Mouse (Mus musculus) hindbrain, postnatal 0 days (tissue): Measurements from ENCODE around the gene Prss12. TPM values are rescaled to one million over a fixed set of nuclear protein-coding genes. Genes with fewer than 3 reads are reported as not detected.
"Not testable (repeated sequence)": the region's sequence is repeated elsewhere in the genome, so short reads cannot be mapped to it uniquely, and the experiment has no call there.

Source experiments
- ATAC-seq: fragments of 200-750 bp; cut with Nextera tagmentation; 2 replicates; pipeline ENCODE4 v1.8.0; 2017; ENCODE audit warnings: mild to moderate bottlenecking, moderate TSS enrichment, moderate library complexity
- DNase-seq: peaks from one replicate; pipeline ENCODE4 v3.0.0-alpha.2; 2015; ENCODE audit warnings: low spot score
- H3K27ac ChIP-seq: fragments of 300-500 bp; sonication (generic); 2 replicates; pipeline ENCODE4 v1.5.1; 2014; ENCODE audit warnings: mild to moderate bottlenecking
- H3K27me3 ChIP-seq: fragments of 300-500 bp; sonication (generic); 2 replicates; pipeline ENCODE4 v1.6.1; 2014; ENCODE audit warnings: low read length, mixed read lengths; ENCODE audit not compliant: insufficient read depth
- H3K36me3 ChIP-seq: fragments of 300-500 bp; sonication (generic); 2 replicates; pipeline ENCODE4 v1.6.1; 2014; ENCODE audit warnings: low read length, mixed read lengths; ENCODE audit not compliant: insufficient read depth
- H3K4me1 ChIP-seq: fragments of 300-500 bp; sonication (generic); 2 replicates; pipeline ENCODE4 v1.6.1; 2014; ENCODE audit warnings: antibody characterized with exemption, low read length, mixed read lengths; ENCODE audit not compliant: insufficient read depth
- H3K4me2 ChIP-seq: fragments of 300-500 bp; sonication (generic); 2 replicates; pipeline ENCODE4 v1.6.1; 2014; ENCODE audit warnings: low read depth, mild to moderate bottlenecking, low read length, moderate library complexity, mixed read lengths
- H3K4me3 ChIP-seq: fragments of 300-500 bp; sonication (generic); 2 replicates; pipeline ENCODE4 v1.5.1; 2014; ENCODE audit warnings: low read length
- H3K9ac ChIP-seq: fragments of 300-500 bp; sonication (generic); replicated peaks from 2 replicates; pipeline ENCODE4 v1.6.1; 2014; ENCODE audit warnings: mild to moderate bottlenecking, low read length, moderate library complexity, mixed read lengths
- H3K9me3 ChIP-seq: fragments of 300-500 bp; sonication (generic); 2 replicates; pipeline ENCODE4 v1.6.1; 2016; ENCODE audit warnings: low read length, mixed read lengths
- CTCF ChIP-seq: IDR thresholded peaks from 2 replicates; pipeline ENCODE4 v1.5.1; 2016; ENCODE audit warnings: antibody characterized with exemption, control low read depth, low read depth
- WGBS: fragments of 180-500 bp; shearing (Covaris S2); extraction: QIAGEN DNeasy Blood & Tissue Kit; methylation state at CpG from one replicate; pipeline ENCODE4 v1.1.7; 2014; 5-methylcytosine and 5-hydroxymethylcytosine counted together
- polyA plus RNA-seq: library from polyadenylated mRNA; unstranded; fragments of >200 nt; fragmentation: Nextera tagmentation; extraction: Ambion mirVana; gene quantifications from 2 replicates; pipeline ENCODE4 v1.2.1, GENCODE M21; 2015
- total RNA-seq: library from RNA; depleted of rRNA; stranded (reverse); fragments of >200 nt; gene quantifications from 2 replicates; pipeline ENCODE4 v1.2.3, GENCODE M21; 2014

Prss12 gene
- total and polyA plus RNA-seq, 2 experiments from 2014 or later: 14.7 to 16.8 TPM

- Histone ChIP-seq H3K4me3 (no peak overlapping the region), H3K9ac (no peak overlapping the region), H3K27ac (no peak overlapping the region), H3K36me3 (no peaks in the 10 kb centered on the region), H3K9me3 (no peaks in the 10 kb centered on the region), H3K27me3 (no peaks in the 10 kb centered on the region), H3K4me2 (no peak overlapping the region), H3K4me1 (no peaks in the 10 kb centered on the region)
- TF ChIP-seq CTCF: no peak
- ATAC-seq: no peak
- 76% methylated on average over 3 of the region's 3 CpGs for WGBS
- no peak for DNase-seq
Measured at GRCm38 (mm10) chr3:123476833-123477232, 30.1 kb downstream of the Prss12 start.

GRCm38 (mm10) chr3:123481266-123481665, 34.6 kb downstream of the Prss12 start:
- 87% methylated on average over 6 of the region's 6 CpGs for WGBS
- H3K27me3 ChIP-seq: no peaks in the 10 kb centered on the region
- TF ChIP-seq CTCF: no peak
- no peak for ATAC-seq
- no peaks in the 10 kb centered on the region for H3K9me3 ChIP-seq
- no peak for DNase-seq
- no peaks in the 10 kb centered on the region for H3K4me1 ChIP-seq
- H3K4me2 ChIP-seq: no peak overlapping the region
- H3K36me3 ChIP-seq: no peaks in the 10 kb centered on the region
- H3K9ac ChIP-seq: no peak overlapping the region
- H3K27ac ChIP-seq: no peak overlapping the region
- H3K4me3 ChIP-seq: no peak overlapping the region

- no peak for TF ChIP-seq CTCF
- H3K4me3 ChIP-seq: no peak overlapping the region
- H3K36me3 ChIP-seq: no peaks in the 10 kb centered on the region
- no peak overlapping the region for H3K27ac ChIP-seq
- DNase-seq: no peak
- H3K9me3 ChIP-seq: no peaks in the 10 kb centered on the region
- no peaks in the 10 kb centered on the region for H3K27me3 ChIP-seq
- no peak overlapping the region for H3K4me2 ChIP-seq
- no peak for ATAC-seq
- no peak overlapping the region for H3K9ac ChIP-seq
- 100% methylated on average over 1 of the region's 1 CpGs for WGBS
- no peaks in the 10 kb centered on the region for H3K4me1 ChIP-seq
Measured at GRCm38 (mm10) chr3:123491814-123492213, 45.1 kb downstream of the Prss12 start.

- ATAC-seq (no peak), DNase-seq (no peak)
- H3K4me2 ChIP-seq: no peak overlapping the region
- no peaks in the 10 kb centered on the region for H3K4me1 ChIP-seq
- no peak overlapping the region for H3K27ac ChIP-seq
- no peaks in the 10 kb centered on the region for H3K36me3 ChIP-seq
- H3K9ac ChIP-seq: no peak overlapping the region
- no peak for TF ChIP-seq CTCF
- no peaks in the 10 kb centered on the region for H3K9me3 ChIP-seq
- H3K4me3 ChIP-seq: no peak overlapping the region
- WGBS: 89% methylated on average over 3 of the region's 3 CpGs
- no peaks in the 10 kb centered on the region for H3K27me3 ChIP-seq
Measured at GRCm38 (mm10) chr3:123493163-123493562, 46.5 kb downstream of the Prss12 start.

GRCm38 (mm10) chr3:123495088-123495487, 48.4 kb downstream of the Prss12 start:
- no peak overlapping the region for H3K9ac ChIP-seq
- no peaks in the 10 kb centered on the region for H3K9me3 ChIP-seq
- no peak for TF ChIP-seq CTCF
- H3K4me3 ChIP-seq: no peak overlapping the region
- no peaks in the 10 kb centered on the region for H3K36me3 ChIP-seq
- DNase-seq (no peak), ATAC-seq (no peak)
- no peaks in the 10 kb centered on the region for H3K27me3 ChIP-seq
- no peak overlapping the region for H3K4me2 ChIP-seq
- 79% methylated on average over 6 of the region's 6 CpGs for WGBS
- H3K4me1 ChIP-seq: no peaks in the 10 kb centered on the region
- H3K27ac ChIP-seq: no peak overlapping the region

GRCm38 (mm10) chr3:123498787-123499186, 52.1 kb downstream of the Prss12 start:
- no peak for TF ChIP-seq CTCF
- Histone ChIP-seq H3K4me2 (no peak overlapping the region), H3K4me1 (no peaks in the 10 kb centered on the region), H3K36me3 (no peaks in the 10 kb centered on the region), H3K27ac (no peak overlapping the region), H3K9me3 (no peaks in the 10 kb centered on the region), H3K4me3 (no peak overlapping the region), H3K27me3 (no peaks in the 10 kb centered on the region), H3K9ac (no peak overlapping the region)
- 84% methylated on average over 5 of the region's 5 CpGs for WGBS
- DNase-seq (no peak), ATAC-seq (no peak)

- H3K27ac ChIP-seq, H3K4me3 ChIP-seq, H3K4me1 ChIP-seq, H3K36me3 ChIP-seq, H3K9me3 ChIP-seq, H3K4me2 ChIP-seq, ATAC-seq, DNase-seq, H3K9ac ChIP-seq, H3K27me3 ChIP-seq: not testable (repeated sequence)
- WGBS: 87% methylated on average over 2 of the region's 2 CpGs
Measured at GRCm38 (mm10) chr3:123501798-123502197, 55.1 kb downstream of the Prss12 start.
